In genomic region chr13:56703871-56704321, GRCm38 (mm10) we compare ENCODE assay signal across 8 mouse cellular contexts. TPM values are rescaled to one million over a fixed set of nuclear protein-coding genes. Genes with fewer than 3 reads are reported as not detected.
DNase-seq lines count a peak whose midpoint lies in the region; ATAC-seq lines count a peak whose summit lies in the region.

No protein-coding gene starts in this region.

- H3K27me3 ChIP-seq in neural tube, embryonic 11.5 days (ENCODE audit: control insufficient read depth, insufficient read depth, low read length): no peaks in the 10 kb centered on the region
- no peaks in the 10 kb centered on the region for H3K27me3 ChIP-seq in forebrain, embryonic 16.5 days (replicated peaks; ENCODE audit: control insufficient read depth, insufficient read depth, low read length)
- H3K27me3 ChIP-seq in kidney, embryonic 14.5 days (ENCODE audit: control insufficient read depth, insufficient read depth, low read length): no peaks in the 10 kb centered on the region
- no peaks in the 10 kb centered on the region for H3K27me3 ChIP-seq in megakaryocyte, embryonic 14.5 days (replicated peaks)

- ATAC-seq in neural tube, embryonic 11.5 days (ENCODE audit: insufficient read depth, low FRiP score, low TSS enrichment): peak; percentile 14; the same call in 1 of the 2 replicates
- peak; percentile 27 for ATAC-seq in forebrain, embryonic 16.5 days
- peak; percentile 50 for ATAC-seq in kidney, embryonic 14.5 days (ENCODE audit: low FRiP score, low TSS enrichment)

- H3K4me2 ChIP-seq in neural tube, embryonic 11.5 days (ENCODE audit: low read depth): peak overlapping the region; percentile 54
- peak overlapping the region; percentile 69 for H3K4me2 ChIP-seq in forebrain, embryonic 16.5 days (ENCODE audit: low read length)
- peak overlapping the region; percentile 83 for H3K4me2 ChIP-seq in kidney, embryonic 14.5 days (replicated peaks; ENCODE audit: low read depth, low read length)

- peak overlapping the region; percentile 95 for H3K9ac ChIP-seq in neural tube, embryonic 11.5 days (ENCODE audit: low read length)
- peak overlapping the region; percentile 91 for H3K9ac ChIP-seq in forebrain, embryonic 16.5 days (replicated peaks; ENCODE audit: low read depth, low read length)
- peak overlapping the region; percentile 98 for H3K9ac ChIP-seq in kidney, embryonic 14.5 days (ENCODE audit: low read depth, low read length)

- 2% methylated on average over 11 of the region's 11 CpGs for WGBS in neural tube, embryonic 11.5 days
- under 1% methylated on average over 11 of the region's 11 CpGs for WGBS in forebrain, embryonic 16.5 days
- 1% methylated on average over 11 of the region's 11 CpGs for WGBS in kidney, embryonic 14.5 days

- peak overlapping the region; percentile 78 for H3K4me3 ChIP-seq in neural tube, embryonic 11.5 days (ENCODE audit: low read depth, low read length)
- H3K4me3 ChIP-seq in forebrain, embryonic 16.5 days (replicated peaks; ENCODE audit: low read length): peak overlapping the region; percentile 85
- H3K4me3 ChIP-seq in kidney, embryonic 14.5 days (ENCODE audit: low read length): peak overlapping the region; percentile 79
- peak overlapping the region; percentile 93 for H3K4me3 ChIP-seq in megakaryocyte, embryonic 14.5 days (replicated peaks)

- H3K4me1 ChIP-seq in neural tube, embryonic 11.5 days (ENCODE audit: control insufficient read depth, insufficient read depth, low read length): peaks cover 17% of the 10 kb centered on the region
- peaks cover 40% of the 10 kb centered on the region for H3K4me1 ChIP-seq in forebrain, embryonic 16.5 days (replicated peaks; ENCODE audit: control insufficient read depth, insufficient read depth, low read length)
- H3K4me1 ChIP-seq in kidney, embryonic 14.5 days (ENCODE audit: control insufficient read depth, insufficient read depth, low read length): peaks cover 29% of the 10 kb centered on the region
- H3K4me1 ChIP-seq in megakaryocyte, embryonic 14.5 days: peaks cover 40% of the 10 kb centered on the region

- H3K27ac ChIP-seq in neural tube, embryonic 11.5 days (ENCODE audit: low read depth, low read length): peak overlapping the region; percentile 99
- peak overlapping the region; percentile 97 for H3K27ac ChIP-seq in forebrain, embryonic 16.5 days (ENCODE audit: low read length)
- H3K27ac ChIP-seq in kidney, embryonic 14.5 days (ENCODE audit: low read depth, low read length): peak overlapping the region; percentile 98

- DNase-seq in neural tube, embryonic 11.5 days (ENCODE audit: low spot score): peak; percentile 32
- no peak for DNase-seq in neural tube, embryonic 10.5 days (ENCODE audit: extremely low spot score, low spot score)
- DNase-seq in adrenal gland, postnatal 14 days: peak; percentile 27
- no peak for DNase-seq in layer of hippocampus, adult 18-20 months (ENCODE audit: low spot score in 2 of 2)
- no peak for DNase-seq in left cerebral cortex, adult 8-10 months (ENCODE audit: low spot score in 2 of 2)

- H3K36me3 ChIP-seq in neural tube, embryonic 11.5 days (ENCODE audit: control insufficient read depth, insufficient read depth, low read length): peaks cover 2% of the 10 kb centered on the region
- 0 out of 2 replicates have a peak, but pooled peaks cover 3% of the 10 kb centered on the region for H3K36me3 ChIP-seq in forebrain, embryonic 16.5 days (ENCODE audit: control insufficient read depth, insufficient read depth)
- peaks cover 13% of the 10 kb centered on the region for H3K36me3 ChIP-seq in kidney, embryonic 14.5 days (ENCODE audit: control insufficient read depth, insufficient read depth, low read length)
- H3K36me3 ChIP-seq in megakaryocyte, embryonic 14.5 days (replicated peaks; ENCODE audit: low read length): peaks cover 23% of the 10 kb centered on the region

- no peaks in the 10 kb centered on the region for H3K9me3 ChIP-seq in neural tube, embryonic 11.5 days (ENCODE audit: control insufficient read depth, low read length)
- no peaks in the 10 kb centered on the region for H3K9me3 ChIP-seq in forebrain, embryonic 16.5 days (ENCODE audit: control insufficient read depth, low read length)
- H3K9me3 ChIP-seq in kidney, embryonic 14.5 days (ENCODE audit: control insufficient read depth, low read length): 0 out of 2 replicates have a peak, but pooled peaks cover 2% of the 10 kb centered on the region
- H3K9me3 ChIP-seq in megakaryocyte, embryonic 14.5 days: peaks cover 5% of the 10 kb centered on the region; the same call in 1 of the 2 replicates

RNA-seq across cellular contexts. Expression of gene Smad5, which starts 1.1 kb away (rescaled TPM):
- 56.4 and 58.9 TPM in 2 replicates for polyA plus RNA-seq in neural tube, embryonic 11.5 days (2014; fragmentation: Nextera tagmentation; extraction: Ambion mirVana)
- 50.9 and 61.1 TPM in 2 replicates for total RNA-seq in adrenal gland, postnatal 14 days (2021)
- polyA plus RNA-seq in forebrain, embryonic 16.5 days (2015; fragmentation: Nextera tagmentation; extraction: Ambion mirVana): 32.9 and 37.6 TPM in 2 replicates
- 32.9 and 62.2 TPM in 2 replicates for polyA plus RNA-seq in kidney, embryonic 14.5 days (2014; fragmentation: Nextera tagmentation; extraction: Ambion mirVana)
- 0.86 TPM in 1 of 2 replicates, not detected in the other for polyA plus RNA-seq in megakaryocyte, embryonic 14.5 days (2012; ENCODE audit: insufficient read depth, low replicate concordance)
- total RNA-seq in layer of hippocampus, adult 18-20 months (2021): 10 to 100 TPM; 26.0 to 26.4 TPM
- 10 to 100 TPM; 23.7 to 25.7 (median 23.8) TPM for total RNA-seq in left cerebral cortex, adult 8-10 months (2022)

RNA-seq across cellular contexts. Expression of gene Gm45623, which starts 49.7 kb away (rescaled TPM):
- not detected in 2 replicates for polyA plus RNA-seq in neural tube, embryonic 11.5 days (2014; fragmentation: Nextera tagmentation; extraction: Ambion mirVana)
- not detected in 2 replicates for total RNA-seq in adrenal gland, postnatal 14 days (2021)
- 0.99 and 1.1 TPM in 2 replicates for polyA plus RNA-seq in forebrain, embryonic 16.5 days (2015; fragmentation: Nextera tagmentation; extraction: Ambion mirVana)
- 0.15 TPM in 1 of 2 replicates, not detected in the other for polyA plus RNA-seq in kidney, embryonic 14.5 days (2014; fragmentation: Nextera tagmentation; extraction: Ambion mirVana)
- polyA plus RNA-seq in megakaryocyte, embryonic 14.5 days (2012; ENCODE audit: insufficient read depth, low replicate concordance): not detected in 2 replicates
- 1 to 10 TPM; 1.3 to 1.5 TPM for total RNA-seq in layer of hippocampus, adult 18-20 months (2021)
- total RNA-seq in left cerebral cortex, adult 8-10 months (2022): 10 to 100 TPM; 13.4 to 15.8 (median 15.2) TPM

Comparison
In these comparisons a context has a peak if more than half of its experiments do, and no peak if none do; other contexts are left out.
1. DNase-seq: peak in neural tube, embryonic 11.5 days (single experiment) and adrenal gland, postnatal 14 days (single experiment); none in neural tube, embryonic 10.5 days (single experiment), layer of hippocampus, adult 18-20 months (0 of 2) and left cerebral cortex, adult 8-10 months (0 of 2).
2. RNA of gene Smad5, which starts 1.1 kb away (polyA plus RNA-seq): 32.9 to 62.2 TPM in kidney, embryonic 14.5 days, 56.4 to 58.9 TPM in neural tube, embryonic 11.5 days and 32.9 to 37.6 TPM in forebrain, embryonic 16.5 days; 0.86 TPM in megakaryocyte, embryonic 14.5 days; every median in the first group is over 10 times any median in the second.
3. Peak in every context shown above with its lines, with median percentiles within 50 percentile points of each other: ATAC-seq, H3K27ac ChIP-seq, H3K4me2 ChIP-seq, H3K4me3 ChIP-seq and H3K9ac ChIP-seq.